Mouse (Mus musculus) intestine, embryonic 15.5 days (tissue): ENCODE measurements around the gene Ttc28. TPM values are rescaled to one million over a fixed set of nuclear protein-coding genes. Genes with fewer than 3 reads are reported as not detected.
"Not testable (repeated sequence)": the region's sequence is repeated elsewhere in the genome, so short reads cannot be mapped to it uniquely, and the experiment has no call there.

Experiments used
- ATAC-seq: fragments of 200-750 bp; cut with Nextera tagmentation; 2 replicates; pipeline ENCODE4 v1.8.0; 2017; ENCODE audit warnings: moderate TSS enrichment, moderate library complexity
- H3K27ac ChIP-seq: fragments of 300-500 bp; sonication (generic); 2 replicates; pipeline ENCODE4 v1.5.1; 2015; ENCODE audit warnings: mild to moderate bottlenecking, inconsistent platforms
- H3K27me3 ChIP-seq: fragments of 300-500 bp; sonication (generic); replicated peaks from 2 replicates; pipeline ENCODE4 v1.6.1; 2015; ENCODE audit warnings: inconsistent platforms
- H3K36me3 ChIP-seq: fragments of 300-500 bp; sonication (generic); 2 replicates; pipeline ENCODE4 v1.6.1; 2015; ENCODE audit warnings: inconsistent platforms
- H3K4me1 ChIP-seq: fragments of 300-500 bp; sonication (generic); replicated peaks from 2 replicates; pipeline ENCODE4 v1.6.1; 2015; ENCODE audit warnings: inconsistent platforms
- H3K4me2 ChIP-seq: fragments of 300-500 bp; sonication (generic); replicated peaks from 2 replicates; pipeline ENCODE4 v1.6.1; 2015; ENCODE audit warnings: mild to moderate bottlenecking, inconsistent platforms
- H3K4me3 ChIP-seq: fragments of 300-500 bp; sonication (generic); replicated peaks from 2 replicates; pipeline ENCODE4 v1.5.1; 2015; ENCODE audit warnings: inconsistent platforms
- H3K9ac ChIP-seq: fragments of 300-500 bp; sonication (generic); 2 replicates; pipeline ENCODE4 v1.6.1; 2015; ENCODE audit warnings: inconsistent platforms
- H3K9me3 ChIP-seq: fragments of 300-500 bp; sonication (generic); 2 replicates; pipeline ENCODE4 v1.6.1; 2016; ENCODE audit warnings: inconsistent platforms
- WGBS: fragments of 180-500 bp; shearing (Covaris S2); methylation state at CpG from one replicate; pipeline ENCODE4 v1.1.7; 2015; 5-methylcytosine and 5-hydroxymethylcytosine counted together
- polyA plus RNA-seq: library from polyadenylated mRNA; unstranded; fragments of >200 nt; fragmentation: Nextera tagmentation; extraction: Ambion mirVana; gene quantifications from 2 replicates; pipeline ENCODE4 v1.2.1, GENCODE M21; 2015

Ttc28 gene
- polyA plus RNA-seq, 1 experiment from 2014 or later, result 6.9 TPM

GRCm38 (mm10) chr5:110859013-110859650, 20.5 kb upstream of the Ttc28 start:
- H3K27ac ChIP-seq, result peak overlapping the region; percentile 65
- peak overlapping the region; percentile 47 for H3K4me2 ChIP-seq
- peak overlapping the region; percentile 20; the same call in 1 of the 2 replicates for H3K4me3 ChIP-seq
- H3K36me3 ChIP-seq, result no peaks in the 10 kb centered on the region; the same call in 1 of the 2 replicates
- H3K9ac ChIP-seq, result no peak overlapping the region
- H3K9me3 ChIP-seq, result no peaks in the 10 kb centered on the region
- ATAC-seq, result peak; percentile 74
- 18% methylated on average over 13 of the region's 13 CpGs for WGBS
- no peaks in the 10 kb centered on the region for H3K27me3 ChIP-seq
- H3K4me1 ChIP-seq, result no peaks in the 10 kb centered on the region

DNA sequence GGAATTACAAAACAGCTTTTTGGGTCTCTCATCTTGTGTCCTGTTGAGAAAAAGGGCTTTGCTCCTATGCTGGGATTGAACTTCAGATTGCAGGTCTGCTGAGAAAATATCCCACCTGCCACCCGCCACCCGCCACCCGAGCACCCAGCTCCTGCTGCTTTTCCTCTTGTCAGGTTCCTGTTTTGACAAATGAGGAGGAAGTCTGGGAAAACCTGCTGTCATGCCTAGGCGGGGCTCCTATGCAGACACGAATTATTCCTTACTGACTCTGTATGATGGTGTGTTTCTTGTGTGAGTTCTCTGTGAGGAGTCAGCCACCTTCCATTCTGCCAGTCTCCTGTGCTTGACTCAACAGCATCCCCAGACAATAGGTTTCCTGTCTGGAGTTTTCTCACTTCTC, 19.2 kb upstream of the Ttc28 start:
- H3K4me3 ChIP-seq, result no peak overlapping the region
- no peak overlapping the region for H3K9ac ChIP-seq
- 87% methylated on average over 5 of the region's 5 CpGs for WGBS
- H3K27ac ChIP-seq, result no peak overlapping the region
- no peaks in the 10 kb centered on the region for H3K4me1 ChIP-seq
- no peaks in the 10 kb centered on the region; the same call in 1 of the 2 replicates for H3K36me3 ChIP-seq
- no peaks in the 10 kb centered on the region for H3K27me3 ChIP-seq
- no peak overlapping the region for H3K4me2 ChIP-seq
- no peaks in the 10 kb centered on the region for H3K9me3 ChIP-seq
- ATAC-seq, result no peak

- no peaks in the 10 kb centered on the region for H3K9me3 ChIP-seq
- peak overlapping the region; percentile 48; the same call in 1 of the 2 replicates for H3K27ac ChIP-seq
- H3K36me3 ChIP-seq, result no peaks in the 10 kb centered on the region; the same call in 1 of the 2 replicates
- no peak overlapping the region for H3K4me2 ChIP-seq
- 52% methylated on average over 4 of the region's 4 CpGs for WGBS
- H3K4me1 ChIP-seq, result peaks cover 7% of the 10 kb centered on the region
- no peaks in the 10 kb centered on the region for H3K27me3 ChIP-seq
- no peak overlapping the region for H3K9ac ChIP-seq
- H3K4me3 ChIP-seq, result no peak overlapping the region
- ATAC-seq, result no peak
Measured at GRCm38 (mm10) chr5:110868460-110868859, 11.1 kb upstream of the Ttc28 start.

- H3K27ac ChIP-seq, result no peak overlapping the region
- 17% methylated on average over 8 of the region's 8 CpGs for WGBS
- peaks cover 7% of the 10 kb centered on the region for H3K4me1 ChIP-seq
- no peak overlapping the region; the same call in 1 of the 2 replicates for H3K4me2 ChIP-seq
- H3K4me3 ChIP-seq, result no peak overlapping the region
- no peaks in the 10 kb centered on the region for H3K27me3 ChIP-seq
- no peaks in the 10 kb centered on the region; the same call in 1 of the 2 replicates for H3K36me3 ChIP-seq
- H3K9me3 ChIP-seq, result no peaks in the 10 kb centered on the region
- ATAC-seq, result peak; percentile 71
- H3K9ac ChIP-seq, result no peak overlapping the region
Measured at GRCm38 (mm10) chr5:110869242-110869669, 10.3 kb upstream of the Ttc28 start.

DNA sequence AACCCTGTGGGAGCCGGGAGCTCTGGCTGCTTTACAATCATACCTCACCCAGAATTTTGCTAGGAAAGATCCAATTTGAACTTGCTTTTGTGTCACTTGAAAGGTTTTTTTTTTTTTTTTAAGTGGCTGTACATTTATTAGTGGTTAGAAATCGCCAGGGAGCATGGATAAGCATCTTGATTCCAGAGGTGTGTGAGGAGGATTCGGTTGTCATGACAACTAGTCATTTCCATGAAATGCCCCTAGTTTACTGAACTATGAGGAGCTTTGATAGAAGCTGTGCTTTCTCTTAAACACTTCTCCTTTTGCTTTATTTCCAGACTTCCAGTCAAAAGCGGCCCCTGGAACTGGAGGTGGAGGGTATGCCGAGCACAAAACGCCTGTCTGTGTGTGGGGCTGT, 6.4 kb upstream of the Ttc28 start:
- WGBS, result 89% methylated on average over 6 of the region's 6 CpGs
- Histone ChIP-seq H3K27ac (no peak overlapping the region), H3K4me3 (no peak overlapping the region), H3K36me3 (no peaks in the 10 kb centered on the region; the same call in 1 of the 2 replicates), H3K9me3 (no peaks in the 10 kb centered on the region), H3K4me1 (peaks cover 7% of the 10 kb centered on the region), H3K9ac (no peak overlapping the region), H3K27me3 (no peaks in the 10 kb centered on the region), H3K4me2 (no peak overlapping the region)
- no peak for ATAC-seq

DNA sequence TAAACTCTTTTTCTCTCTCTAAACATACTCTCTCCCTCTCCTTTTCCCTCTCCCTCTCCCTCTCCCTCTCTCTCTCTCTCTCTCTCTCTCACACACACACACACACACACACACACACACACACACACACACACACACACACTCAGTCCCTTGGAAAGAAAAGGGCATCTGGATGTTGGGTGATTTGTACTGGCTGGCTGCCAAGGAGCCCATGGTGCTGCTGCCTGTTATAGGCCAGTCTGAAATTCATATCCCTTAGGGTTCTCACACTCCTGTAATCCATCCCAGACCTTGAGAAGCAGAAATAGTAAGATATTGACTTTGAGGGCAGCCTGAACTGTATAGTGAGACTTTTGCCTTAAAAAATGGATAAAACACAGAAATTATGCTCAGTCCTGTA, 4.9 kb upstream of the Ttc28 start:
- Histone ChIP-seq H3K9ac (no peak overlapping the region), H3K4me2 (no peak overlapping the region), H3K4me1 (peaks cover 2% of the 10 kb centered on the region; the same call in 1 of the 2 replicates), H3K27me3 (no peaks in the 10 kb centered on the region), H3K27ac (no peak overlapping the region), H3K9me3 (no peaks in the 10 kb centered on the region), H3K4me3 (no peak overlapping the region), H3K36me3 (no peaks in the 10 kb centered on the region; the same call in 1 of the 2 replicates)
- no peak for ATAC-seq

- ATAC-seq, result peak; percentile 9; the same call in 1 of the 2 replicates
- WGBS, result 89% methylated on average over 1 of the region's 1 CpGs
- Histone ChIP-seq H3K27me3 (no peaks in the 10 kb centered on the region), H3K36me3 (no peaks in the 10 kb centered on the region; the same call in 1 of the 2 replicates), H3K4me3 (no peak overlapping the region), H3K4me1 (peaks cover 7% of the 10 kb centered on the region; the same call in 1 of the 2 replicates), H3K27ac (no peak overlapping the region), H3K9me3 (no peaks in the 10 kb centered on the region), H3K4me2 (no peak overlapping the region), H3K9ac (no peak overlapping the region)
Measured at GRCm38 (mm10) chr5:110875286-110875685, 4.3 kb upstream of the Ttc28 start.

- Histone ChIP-seq H3K9me3 (no peaks in the 10 kb centered on the region), H3K36me3 (no peaks in the 10 kb centered on the region), H3K27me3 (no peaks in the 10 kb centered on the region), H3K9ac (no peak overlapping the region), H3K4me1 (peaks cover 10% of the 10 kb centered on the region; the same call in 1 of the 2 replicates), H3K4me3 (no peak overlapping the region), H3K4me2 (no peak overlapping the region), H3K27ac (no peak overlapping the region)
- 89% methylated on average over 5 of the region's 5 CpGs for WGBS
- no peak for ATAC-seq
Measured at GRCm38 (mm10) chr5:110877666-110878505, 1.7 kb upstream of the Ttc28 start.

DNA sequence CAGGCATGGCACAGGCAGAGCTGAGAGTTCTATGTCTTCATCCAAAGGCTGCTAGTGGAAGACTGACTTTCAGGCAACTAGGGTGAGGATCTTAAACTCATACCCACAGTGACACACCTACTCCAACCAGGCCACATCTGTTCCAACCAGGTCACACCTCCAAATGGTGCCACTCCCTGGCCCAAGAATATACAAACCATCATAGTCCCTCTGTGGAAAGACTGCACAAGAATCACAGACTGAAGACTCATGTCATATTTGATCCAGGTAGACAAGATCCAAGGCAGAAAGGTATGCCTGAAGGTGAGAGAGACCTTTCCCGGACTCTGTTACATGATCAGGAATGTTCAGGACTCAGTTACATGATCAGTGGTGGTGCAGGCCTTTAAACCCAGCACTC, 1.1 kb upstream of the Ttc28 start:
- not testable (repeated sequence) for H3K4me3 ChIP-seq, H3K27me3 ChIP-seq, H3K27ac ChIP-seq, H3K4me2 ChIP-seq, ATAC-seq, H3K36me3 ChIP-seq, H3K9me3 ChIP-seq, H3K4me1 ChIP-seq, H3K9ac ChIP-seq
- WGBS, result 96% methylated on average over 1 of the region's 1 CpGs

DNA sequence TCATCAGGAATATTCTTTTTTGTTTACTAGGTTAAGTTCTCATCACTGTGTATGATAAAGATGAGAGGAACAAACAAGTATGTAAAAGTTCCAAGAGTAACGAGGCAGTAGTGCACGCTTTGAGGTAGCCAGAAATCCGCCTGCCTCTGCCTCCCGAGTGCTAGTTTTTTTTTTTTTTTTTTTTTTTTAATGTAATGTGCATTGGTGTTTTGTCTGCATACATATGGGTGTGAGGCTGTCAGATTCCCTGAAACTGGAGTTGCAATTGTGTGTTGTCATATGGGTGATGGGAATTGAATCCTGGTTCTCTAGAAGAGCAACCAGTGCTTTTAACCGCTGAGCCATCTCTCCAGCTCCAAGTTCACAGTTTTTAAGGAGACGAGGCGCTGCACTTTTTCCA, 561 bp upstream of the Ttc28 start:
- H3K4me3 ChIP-seq, result peak overlapping the region; percentile 79
- H3K27ac ChIP-seq, result 0 out of 2 replicates have a peak overlapping the region, but pooled peaks have one; percentile 66
- H3K9me3 ChIP-seq, result no peaks in the 10 kb centered on the region
- ATAC-seq, result peak; percentile 4; the same call in 1 of the 2 replicates
- 67% methylated on average over 7 of the region's 7 CpGs for WGBS
- H3K4me1 ChIP-seq, result peaks cover 10% of the 10 kb centered on the region; the same call in 1 of the 2 replicates
- no peaks in the 10 kb centered on the region for H3K27me3 ChIP-seq
- peak overlapping the region; percentile 89 for H3K4me2 ChIP-seq
- no peaks in the 10 kb centered on the region for H3K36me3 ChIP-seq
- peak overlapping the region; percentile 72 for H3K9ac ChIP-seq

- Histone ChIP-seq H3K9me3 (no peaks in the 10 kb centered on the region), H3K9ac (no peak overlapping the region)
- 88% methylated on average over 4 of the region's 4 CpGs for WGBS
Measured at GRCm38 (mm10) chr5:110888596-110888995, 9.0 kb downstream of the Ttc28 start.

GRCm38 (mm10) chr5:110889945-110890344, 10.3 kb downstream of the Ttc28 start:
- Histone ChIP-seq H3K27me3 (no peaks in the 10 kb centered on the region), H3K27ac (no peak overlapping the region), H3K9me3 (no peaks in the 10 kb centered on the region), H3K9ac (no peak overlapping the region), H3K4me3 (no peak overlapping the region), H3K4me1 (no peaks in the 10 kb centered on the region), H3K36me3 (no peaks in the 10 kb centered on the region), H3K4me2 (no peak overlapping the region)
- no peak for ATAC-seq
- WGBS, result 80% methylated on average over 1 of the region's 1 CpGs

More at GRCm38 (mm10) chr5:110888596-110888995, 9.0 kb downstream of the Ttc28 start:
- H3K4me3 ChIP-seq, result no peak overlapping the region
- ATAC-seq, result no peak
- H3K27ac ChIP-seq, result no peak overlapping the region
- H3K4me2 ChIP-seq, result no peak overlapping the region
- H3K4me1 ChIP-seq, result no peaks in the 10 kb centered on the region
- no peaks in the 10 kb centered on the region for H3K27me3 ChIP-seq
- H3K36me3 ChIP-seq, result no peaks in the 10 kb centered on the region
